Mouse (Mus musculus): ENCODE results near the gene Gtf2f2.
"Not testable (repeated sequence)": the region's sequence is repeated elsewhere in the genome, so short reads cannot be mapped to it uniquely, and the experiment has no call there.

Gene Gtf2f2

DNA sequence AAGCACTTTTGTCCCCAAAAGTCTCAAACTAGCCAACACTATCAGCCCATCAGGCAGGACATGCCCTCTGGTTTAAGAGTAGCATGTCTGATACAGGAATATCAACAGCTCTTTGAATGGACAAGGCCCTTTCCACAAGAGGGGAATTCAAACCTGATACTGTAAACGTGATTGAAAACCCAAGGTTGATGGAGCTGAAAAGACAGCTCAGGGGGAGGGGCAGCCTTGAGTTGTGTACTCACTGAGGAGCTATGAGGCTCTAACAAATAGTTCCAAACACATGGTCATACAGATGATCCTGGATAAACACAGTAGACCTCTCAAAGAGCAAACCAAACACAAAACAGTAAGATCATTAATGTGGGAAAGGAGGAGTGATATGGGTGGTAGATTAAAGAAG is 12.6 kb downstream of the Gtf2f2 start:
- no peak for DNase-seq (ENCODE audit: low spot score)

- DNase-seq (ENCODE audit: low spot score), result no peak
Observed at GRCm38 (mm10) chr14:75992371-75992770, 18.3 kb downstream of the Gtf2f2 start.

GRCm38 (mm10) chr14:75990936-75991335 is 19.7 kb downstream of the Gtf2f2 start:
- no peak for DNase-seq (ENCODE audit: low spot score)

DNA sequence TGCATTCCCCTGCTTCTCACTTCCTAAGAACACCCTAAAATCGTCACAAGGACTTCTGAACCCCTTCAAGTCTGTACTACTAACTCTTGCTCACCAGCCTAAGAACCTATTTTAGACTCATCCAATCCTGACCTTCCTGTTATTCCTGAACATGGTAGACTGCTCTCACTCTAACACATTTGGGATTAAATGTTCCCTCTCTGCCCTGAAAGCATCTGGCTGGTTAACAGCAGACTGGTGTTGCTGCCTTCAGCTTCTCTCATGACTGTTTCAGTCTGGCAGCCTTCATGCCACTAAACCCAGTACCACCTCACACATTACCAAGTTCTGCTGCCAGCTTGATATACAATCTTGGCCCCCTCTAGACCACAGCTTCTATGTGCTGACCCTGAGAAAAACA is 21.5 kb downstream of the Gtf2f2 start:
- no peak for DNase-seq (ENCODE audit: low spot score)

DNA sequence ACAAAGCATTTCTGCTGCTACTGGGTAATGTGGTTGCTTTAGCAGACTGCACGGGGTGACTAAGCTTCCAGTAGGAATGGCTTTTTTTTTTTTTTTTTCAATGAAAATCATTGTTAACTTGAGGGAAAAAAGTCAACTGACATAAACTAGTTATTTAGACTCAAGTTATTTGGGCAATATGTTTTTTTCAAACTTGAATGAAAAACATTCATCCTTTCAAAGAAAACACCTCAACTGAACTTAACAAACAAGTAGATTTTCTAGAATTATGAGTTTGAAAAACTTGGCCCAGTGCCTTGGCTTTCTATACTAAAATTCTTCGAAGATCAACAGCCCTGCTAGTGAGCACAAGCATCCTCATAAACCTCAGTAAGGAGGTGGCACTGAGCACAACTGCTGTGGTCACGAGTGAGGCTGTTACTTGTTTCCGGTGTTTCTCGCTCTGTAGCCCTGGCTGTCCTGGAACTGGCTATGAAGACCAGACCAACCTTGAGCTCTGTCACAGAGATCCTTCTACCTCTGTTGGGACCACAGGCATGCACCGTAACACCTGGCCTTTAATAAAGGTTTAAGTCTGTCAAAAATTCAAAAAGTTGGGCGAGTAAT is 23.7 kb downstream of the Gtf2f2 start:
- no peak for DNase-seq (ENCODE audit: low spot score)

- DNase-seq (ENCODE audit: low spot score), result no peak
Observed at GRCm38 (mm10) chr14:75985112-75985511, 25.6 kb downstream of the Gtf2f2 start.

DNA sequence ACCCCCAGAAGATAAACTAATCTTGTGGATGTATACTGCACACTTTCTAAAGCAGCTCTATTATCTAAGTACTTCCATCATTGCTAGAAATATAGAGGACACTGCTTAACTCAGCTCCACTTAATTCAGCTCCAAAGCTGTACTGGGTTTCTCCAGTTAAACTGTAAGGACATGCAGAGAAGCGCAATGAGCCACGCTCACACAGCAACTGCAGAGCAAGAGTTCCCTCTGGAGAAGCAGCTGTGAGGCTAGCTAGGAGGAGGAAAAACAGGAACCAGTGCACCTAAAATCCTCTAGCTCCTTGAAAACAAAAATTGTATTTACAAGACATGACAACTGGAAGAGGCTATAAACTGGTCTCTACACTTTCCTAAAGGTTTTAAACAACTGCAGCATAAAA is 26.8 kb downstream of the Gtf2f2 start:
- no peak for DNase-seq (ENCODE audit: low spot score)

- no peak for DNase-seq (ENCODE audit: low spot score)
Observed at GRCm38 (mm10) chr14:75981231-75981630, 29.4 kb downstream of the Gtf2f2 start.

DNA sequence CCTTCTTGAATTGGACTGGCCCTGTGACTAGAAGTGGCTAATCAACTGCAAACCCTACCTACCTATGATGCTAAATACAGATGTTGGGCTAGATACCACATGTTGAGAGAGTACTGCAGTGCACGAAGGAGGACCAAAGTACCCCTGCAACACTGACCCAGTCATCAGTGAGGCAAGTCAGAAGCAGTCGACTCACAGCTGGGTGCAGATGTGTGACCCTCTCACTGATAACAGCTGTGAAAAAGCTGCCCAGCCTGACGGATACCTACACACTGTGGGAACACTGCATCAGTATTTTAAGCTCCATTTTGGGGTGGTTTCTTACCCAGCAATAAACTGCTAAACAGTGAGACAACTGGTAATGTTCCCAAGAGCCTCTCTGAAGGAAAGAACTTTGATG is 34.6 kb downstream of the Gtf2f2 start:
- no peak for DNase-seq (ENCODE audit: low spot score)

DNA sequence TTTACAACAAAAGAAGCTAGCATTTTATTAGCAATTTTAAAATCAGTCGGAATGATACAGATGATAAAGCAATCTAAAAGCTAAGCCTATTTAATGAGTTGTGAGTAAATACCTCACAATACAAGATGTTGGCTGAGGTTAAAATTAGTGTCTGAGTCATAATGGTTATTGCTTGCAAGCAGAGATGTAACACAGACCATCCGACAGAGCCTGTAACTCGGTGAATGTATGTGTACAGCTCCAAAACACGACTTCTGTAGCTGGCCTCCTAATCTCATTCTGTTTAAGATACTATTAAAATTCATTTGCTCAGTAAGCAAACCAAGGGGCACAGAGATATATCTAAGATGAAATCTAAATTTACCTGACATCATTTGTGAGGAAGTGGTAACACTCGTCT is 43.4 kb downstream of the Gtf2f2 start:
- no peak for DNase-seq (ENCODE audit: low spot score)

GRCm38 (mm10) chr14:75964433-75964832 is 46.2 kb downstream of the Gtf2f2 start:
- DNase-seq (ENCODE audit: low spot score), result no peak

- DNase-seq (ENCODE audit: low spot score), result no peak
Observed at GRCm38 (mm10) chr14:75964000-75964399, 46.7 kb downstream of the Gtf2f2 start.

- DNase-seq (ENCODE audit: low spot score), result no peak
Observed at GRCm38 (mm10) chr14:75963215-75963614, 47.5 kb downstream of the Gtf2f2 start.

- no peak for DNase-seq (ENCODE audit: low spot score)
Observed at GRCm38 (mm10) chr14:75962250-75962649, 48.4 kb downstream of the Gtf2f2 start.

DNA sequence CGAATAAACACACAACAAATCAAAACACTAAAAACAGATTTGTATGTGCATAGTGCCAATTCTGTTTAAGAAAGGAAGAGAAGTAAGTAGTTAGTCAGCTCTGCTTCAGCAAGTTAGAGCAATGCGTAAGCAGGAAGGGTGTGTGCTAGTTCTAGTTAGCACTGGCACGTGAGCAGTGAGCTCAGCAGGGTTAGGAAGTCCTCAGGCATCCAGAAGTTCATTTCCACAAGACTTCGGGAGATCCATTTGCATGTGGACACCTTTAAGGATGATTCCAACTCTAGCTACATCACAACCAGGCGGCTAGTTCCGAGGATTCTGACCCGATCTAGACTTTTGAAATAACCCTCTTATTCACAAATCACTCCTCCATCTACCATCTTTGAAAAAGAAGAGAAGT is 55.9 kb downstream of the Gtf2f2 start, which contains the start of gene Kctd4:
Gene Kctd4, plus strand, starts transcription at position 244 of the 400 bp plus-strand sequence.
- no peak for DNase-seq (ENCODE audit: low spot score)

DNA sequence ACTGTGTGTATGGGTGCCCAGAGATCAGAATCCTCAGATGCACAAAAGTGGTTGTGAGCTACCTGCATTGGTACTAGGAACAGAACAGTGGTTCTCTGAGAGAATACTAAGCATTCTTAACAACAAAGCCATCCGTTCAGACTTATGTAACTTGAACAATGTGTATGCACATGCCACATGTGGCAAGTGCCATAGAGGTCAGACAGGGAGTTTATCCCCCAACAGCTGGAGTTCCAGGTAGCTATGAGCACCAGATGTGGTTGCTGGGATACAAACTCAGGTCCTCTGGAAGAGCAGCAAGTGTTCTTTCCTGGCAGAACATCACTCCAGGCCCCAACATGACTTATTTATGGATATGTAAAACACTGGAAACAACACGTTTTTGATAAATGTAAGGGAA is 57.7 kb downstream of the Gtf2f2 start:
- DNase-seq (ENCODE audit: low spot score), result no peak

DNA sequence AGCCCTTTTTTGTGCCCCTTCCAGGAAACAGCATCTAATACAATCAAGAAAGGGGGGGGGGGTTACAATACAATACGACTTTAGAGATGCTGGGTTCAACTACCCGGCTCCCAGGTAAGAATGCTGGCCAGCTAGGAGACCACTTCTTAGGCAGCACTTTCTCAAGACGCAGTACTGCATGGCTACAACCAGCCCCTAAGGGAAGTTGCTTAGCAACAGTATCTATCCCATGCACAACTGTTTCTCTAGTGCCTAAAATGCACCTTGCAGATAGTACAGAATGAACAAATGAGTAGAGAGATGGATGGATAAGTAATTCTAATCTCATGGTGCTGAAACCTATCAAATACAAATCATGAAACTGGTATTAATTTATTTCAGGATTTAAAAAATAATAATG is 63.0 kb downstream of the Gtf2f2 start:
- DNase-seq (ENCODE audit: low spot score), result no peak

- DNase-seq (ENCODE audit: low spot score), result no peak
Observed at GRCm38 (mm10) chr14:75942365-75942764, 68.3 kb downstream of the Gtf2f2 start.

- no peak for DNase-seq (ENCODE audit: low spot score)
Observed at GRCm38 (mm10) chr14:75941500-75941899, 69.2 kb downstream of the Gtf2f2 start.

DNA sequence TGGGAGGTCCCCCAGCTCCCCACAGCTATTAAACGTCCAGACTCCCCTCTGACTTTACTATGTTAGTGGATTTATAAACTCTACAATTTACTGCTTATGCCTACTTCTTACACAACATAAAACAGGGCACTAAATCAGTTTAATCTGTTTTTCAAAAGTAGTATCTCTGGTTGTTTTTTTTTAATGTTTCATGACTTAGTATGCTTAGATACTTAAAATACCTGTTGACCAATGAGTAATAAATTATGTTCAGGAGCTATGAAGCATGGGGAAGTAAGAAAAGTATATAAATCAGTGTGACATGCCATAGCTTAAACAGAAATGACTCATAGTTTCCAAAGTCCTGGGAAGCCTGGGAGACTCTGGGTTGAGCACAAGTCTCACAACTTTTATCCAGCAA is 73.0 kb downstream of the Gtf2f2 start:
- no peak for DNase-seq (ENCODE audit: low spot score)

DNA sequence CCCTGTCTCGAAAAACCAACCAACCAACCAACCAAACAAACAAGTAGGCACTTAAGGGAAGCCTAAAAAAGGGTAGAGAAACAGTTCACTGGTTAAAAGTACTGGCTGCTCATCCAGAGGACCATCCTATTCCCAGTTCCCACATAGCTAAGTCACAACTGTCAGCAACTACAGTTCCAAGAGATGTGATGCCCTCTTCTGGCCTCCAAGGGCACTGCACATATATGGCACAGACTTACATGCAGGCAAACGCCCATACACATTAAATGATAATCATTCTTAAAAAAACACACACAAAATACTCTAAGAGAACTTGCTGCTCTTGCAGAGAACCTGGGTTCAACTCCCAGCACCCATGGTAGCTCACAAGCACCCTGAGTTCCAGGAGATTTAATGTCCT is 76.3 kb downstream of the Gtf2f2 start:
- DNase-seq (ENCODE audit: low spot score), result no peak

DNA sequence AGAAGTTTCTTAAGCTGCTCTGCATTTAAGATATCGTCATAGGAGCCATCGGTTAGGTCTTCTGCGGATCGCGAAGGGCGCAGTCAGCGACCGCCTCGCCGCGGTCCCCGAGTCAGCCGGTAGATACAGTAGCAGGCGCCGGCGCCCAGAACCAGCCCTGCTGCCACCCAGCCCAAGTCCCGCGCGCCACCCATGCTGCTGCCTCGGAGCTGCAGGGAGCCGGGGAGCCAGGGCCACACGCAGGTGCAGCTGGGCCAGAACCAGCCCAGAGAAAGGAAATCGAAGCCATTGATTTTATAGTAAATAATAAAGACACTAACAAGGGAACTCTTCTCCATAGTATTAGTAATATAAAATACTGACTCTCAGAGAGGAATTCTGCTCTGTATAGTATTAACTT is 79.4 kb downstream of the Gtf2f2 start:
- no peak for DNase-seq (ENCODE audit: low spot score)

DNA sequence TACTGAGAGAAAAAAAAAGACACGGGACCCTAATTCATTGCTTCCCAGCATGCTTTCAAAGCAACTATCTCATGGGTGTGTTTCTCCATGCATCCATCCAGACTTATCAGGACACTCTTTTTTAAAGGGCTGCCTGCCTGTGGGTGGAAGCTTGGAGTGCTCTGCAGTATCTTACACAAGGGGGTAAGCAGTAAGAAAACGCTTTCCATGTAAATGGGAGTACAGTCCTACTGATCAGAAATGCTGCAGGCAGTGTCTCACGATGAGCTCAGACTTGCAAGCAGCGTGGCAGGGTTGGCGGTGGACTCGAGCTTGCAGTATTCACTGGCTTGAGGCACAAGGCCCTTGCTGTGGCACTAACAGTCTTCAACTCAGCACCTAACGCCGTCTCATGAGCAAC is 81.0 kb downstream of the Gtf2f2 start:
- not testable (repeated sequence) for DNase-seq (ENCODE audit: low spot score)

DNA sequence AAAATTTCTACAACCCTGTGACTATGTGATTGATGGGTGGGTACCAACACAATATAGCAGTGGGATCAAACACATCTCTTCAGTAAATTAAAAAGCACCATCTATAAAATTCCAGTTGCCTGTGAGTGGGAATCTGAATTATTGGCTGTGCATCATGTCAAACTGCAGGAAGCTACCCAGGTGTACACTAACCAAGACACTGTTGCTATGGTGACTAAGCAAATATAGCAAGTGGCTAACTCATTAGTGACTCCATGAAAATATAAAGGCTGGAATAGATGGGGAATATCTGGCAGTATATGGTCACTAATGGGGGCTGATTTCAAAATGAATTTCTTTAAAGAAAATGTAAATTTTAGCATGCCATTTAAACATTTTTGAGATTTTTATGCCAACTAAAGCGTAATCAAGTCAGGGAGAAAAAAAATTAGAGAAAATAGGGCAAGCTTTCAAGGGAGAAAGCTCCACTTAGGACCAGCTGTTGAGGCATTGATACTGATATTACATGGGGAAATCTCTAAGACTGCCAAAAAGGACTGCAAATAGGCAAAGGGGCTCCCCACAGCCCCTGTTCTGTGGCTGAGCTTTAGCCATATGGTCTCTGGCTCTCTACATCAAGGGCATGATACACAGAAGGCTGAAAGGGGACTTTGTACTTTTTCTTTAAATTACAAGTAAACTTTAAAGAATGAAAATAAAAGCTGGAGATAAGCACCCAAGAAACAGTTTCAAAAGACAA is 87.2 kb downstream of the Gtf2f2 start:
- DNase-seq (ENCODE audit: low spot score), result no peak
